Mouse (Mus musculus): ENCODE results near the gene Rock2. TPM values are rescaled to one million over a fixed set of nuclear protein-coding genes. Genes with fewer than 3 reads are reported as not detected.

The Rock2 gene
- total RNA-seq, 2 experiments from 2014 or later: 71.6 to 89.3 TPM

Other genes starting within 250 kb of the Rock2 start
- 1 to 10 TPM; 2.6 TPM for gene Ntsr2, start 241.5 kb upstream of the Rock2 start, total RNA-seq (2021)
- gene Greb1, start 94.0 kb upstream of the Rock2 start, total RNA-seq (2021): 1 to 10 TPM in 1 of 2 experiments, under 1 TPM in 1; 0.43 to 3.9 TPM
- gene E2f6, start 83.9 kb upstream of the Rock2 start, total RNA-seq (2021): 100 to 1,000 TPM; 143 to 161 TPM
- gene Pqlc3, start 105.5 kb downstream of the Rock2 start, total RNA-seq (2021): 1 to 10 TPM; 1.2 to 1.9 TPM
- gene 2410004P03Rik, start 116.8 kb downstream of the Rock2 start, total RNA-seq (2021): not detected